Mouse (Mus musculus): Measurements from ENCODE around the gene Rnpep. TPM values are rescaled to one million over a fixed set of nuclear protein-coding genes. Genes with fewer than 3 reads are reported as not detected.
A peak's percentile ranks its signal among the peaks of the same experiment; 100 is the strongest.

Rnpep gene
- polyA plus RNA-seq, 1 experiment from 2014 or later, result 96.0 TPM

DNA sequence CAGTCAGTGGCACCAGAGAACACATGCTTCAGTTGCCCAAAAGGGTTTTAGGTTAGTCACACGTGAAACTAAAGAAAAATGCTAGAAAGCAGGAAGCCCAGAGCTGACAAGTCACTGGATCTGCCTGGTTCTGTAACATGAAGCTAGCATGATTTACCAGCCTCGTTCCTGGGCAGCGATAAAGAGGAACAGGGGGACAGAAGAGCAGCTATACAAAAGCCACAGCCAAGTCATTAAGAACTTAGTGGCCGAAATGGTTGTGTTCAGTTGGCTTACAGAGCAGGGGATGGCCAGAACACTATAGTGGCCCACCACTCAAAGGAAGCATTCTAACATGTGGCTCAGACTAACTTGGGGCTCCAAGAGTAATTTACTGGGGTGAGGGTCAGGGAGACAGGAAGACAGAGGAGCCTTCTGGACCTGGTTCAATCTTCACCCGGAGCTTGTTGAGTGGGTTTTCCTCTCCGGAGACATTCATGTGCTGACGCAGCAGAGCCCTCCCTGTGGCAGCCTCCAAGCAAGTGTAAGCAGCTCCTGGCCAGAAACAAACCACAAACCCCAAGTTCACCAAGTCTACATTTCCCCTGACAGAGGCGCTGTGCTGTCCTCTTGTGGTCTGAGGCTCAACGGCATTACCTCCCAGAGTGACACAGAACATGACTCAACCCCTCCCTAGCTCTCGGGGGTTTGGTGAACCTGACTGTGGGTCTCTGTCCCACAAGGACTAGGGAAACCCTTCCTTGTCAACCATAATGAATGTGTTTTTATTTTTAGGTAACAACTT, 16.0 kb downstream of the Rnpep start:
- ATAC-seq (replicated peaks; ENCODE audit: low FRiP score), result no peak
- 94% methylated on average over 10 of the region's 10 CpGs for WGBS
- Histone ChIP-seq H3K36me3 (ENCODE audit: control insufficient read depth, insufficient read depth, low read length) (peaks cover 9% of the 10 kb centered on the region), H3K27ac (ENCODE audit: low read depth, low read length) (no peak overlapping the region), H3K9me3 (ENCODE audit: control insufficient read depth, low read length) (no peaks in the 10 kb centered on the region), H3K4me1 (replicated peaks; ENCODE audit: control insufficient read depth, insufficient read depth, low read length) (no peaks in the 10 kb centered on the region), H3K4me3 (ENCODE audit: low read depth, low read length) (no peak overlapping the region), H3K27me3 (ENCODE audit: control insufficient read depth, insufficient read depth, low read length) (no peaks in the 10 kb centered on the region), H3K4me2 (ENCODE audit: low read depth, low read length, severe bottlenecking) (no peak overlapping the region), H3K9ac (ENCODE audit: low read length) (no peak overlapping the region)
- DNase-seq (ENCODE audit: low spot score), result no peak

DNA sequence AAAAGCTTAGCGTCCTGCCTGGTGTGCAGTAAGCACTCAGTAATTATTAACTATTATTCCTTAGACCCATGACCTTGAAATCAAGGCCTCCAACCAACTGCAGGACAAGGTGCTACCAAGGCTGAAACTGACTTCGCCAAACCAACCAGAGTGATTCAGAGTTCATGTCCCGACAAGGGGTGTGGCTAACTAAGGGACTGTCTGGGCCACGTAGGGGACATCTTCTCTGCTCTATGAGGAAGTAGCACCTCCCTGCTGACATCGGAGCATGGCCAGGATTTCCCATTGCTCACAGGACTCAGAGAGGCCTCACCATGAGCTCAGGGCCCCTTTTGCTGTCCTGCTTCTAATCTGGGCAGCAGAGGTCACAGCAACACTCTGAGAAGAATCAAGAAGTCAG, 18.1 kb downstream of the Rnpep start:
- H3K4me1 ChIP-seq (replicated peaks; ENCODE audit: control insufficient read depth, insufficient read depth, low read length), result no peaks in the 10 kb centered on the region
- no peak for ATAC-seq (replicated peaks; ENCODE audit: low FRiP score)
- DNase-seq (ENCODE audit: low spot score), result no peak
- H3K4me3 ChIP-seq (ENCODE audit: low read depth, low read length), result no peak overlapping the region
- peaks cover 11% of the 10 kb centered on the region for H3K36me3 ChIP-seq (ENCODE audit: control insufficient read depth, insufficient read depth, low read length)
- no peak overlapping the region for H3K9ac ChIP-seq (ENCODE audit: low read length)
- H3K27ac ChIP-seq (ENCODE audit: low read depth, low read length), result no peak overlapping the region
- H3K9me3 ChIP-seq (ENCODE audit: control insufficient read depth, low read length), result no peaks in the 10 kb centered on the region
- H3K4me2 ChIP-seq (ENCODE audit: low read depth, low read length, severe bottlenecking), result no peak overlapping the region
- H3K27me3 ChIP-seq (ENCODE audit: control insufficient read depth, insufficient read depth, low read length), result no peaks in the 10 kb centered on the region
- 91% methylated on average over 5 of the region's 5 CpGs for WGBS

GRCm38 (mm10) chr1:135263316-135263715, 20.6 kb downstream of the Rnpep start:
- no peak overlapping the region for H3K9ac ChIP-seq (ENCODE audit: low read length)
- H3K4me2 ChIP-seq (ENCODE audit: low read depth, low read length, severe bottlenecking), result no peak overlapping the region
- no peak for DNase-seq (ENCODE audit: low spot score)
- ATAC-seq (replicated peaks; ENCODE audit: low FRiP score), result no peak
- H3K4me1 ChIP-seq (replicated peaks; ENCODE audit: control insufficient read depth, insufficient read depth, low read length), result peaks cover 4% of the 10 kb centered on the region; the same call in 1 of the 2 replicates
- H3K27ac ChIP-seq (ENCODE audit: low read depth, low read length), result no peak overlapping the region
- WGBS, result 88% methylated on average over 9 of the region's 9 CpGs
- no peak overlapping the region for H3K4me3 ChIP-seq (ENCODE audit: low read depth, low read length)
- H3K36me3 ChIP-seq (ENCODE audit: control insufficient read depth, insufficient read depth, low read length), result peaks cover 11% of the 10 kb centered on the region
- no peaks in the 10 kb centered on the region for H3K27me3 ChIP-seq (ENCODE audit: control insufficient read depth, insufficient read depth, low read length)
- no peaks in the 10 kb centered on the region for H3K9me3 ChIP-seq (ENCODE audit: control insufficient read depth, low read length)

DNA sequence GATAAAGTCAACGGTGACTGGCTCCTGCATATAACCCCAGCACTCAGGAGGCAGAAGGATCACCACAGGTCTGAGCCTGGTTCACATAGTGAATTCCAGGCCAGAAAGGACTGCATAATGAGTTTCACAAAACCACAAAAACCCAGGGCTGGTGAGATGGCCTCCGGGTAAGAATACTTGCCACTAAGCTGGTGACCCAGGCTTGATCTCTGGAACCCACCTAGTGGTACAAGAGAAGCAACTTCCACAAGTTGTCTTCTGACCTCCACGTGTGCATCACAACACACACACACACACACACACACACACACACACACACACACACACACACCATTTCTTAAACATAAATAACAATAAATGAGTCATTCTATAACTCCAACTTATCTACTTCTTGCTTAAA, 21.6 kb downstream of the Rnpep start:
- WGBS, result 80% methylated on average over 3 of the region's 3 CpGs
- Histone ChIP-seq H3K4me2 (ENCODE audit: low read depth, low read length, severe bottlenecking) (no peak overlapping the region), H3K27ac (ENCODE audit: low read depth, low read length) (no peak overlapping the region), H3K9ac (ENCODE audit: low read length) (no peak overlapping the region), H3K4me1 (replicated peaks; ENCODE audit: control insufficient read depth, insufficient read depth, low read length) (peaks cover 6% of the 10 kb centered on the region; the same call in 1 of the 2 replicates), H3K27me3 (ENCODE audit: control insufficient read depth, insufficient read depth, low read length) (no peaks in the 10 kb centered on the region), H3K36me3 (ENCODE audit: control insufficient read depth, insufficient read depth, low read length) (peaks cover 11% of the 10 kb centered on the region), H3K9me3 (ENCODE audit: control insufficient read depth, low read length) (no peaks in the 10 kb centered on the region), H3K4me3 (ENCODE audit: low read depth, low read length) (no peak overlapping the region)
- ATAC-seq (replicated peaks; ENCODE audit: low FRiP score), result no peak
- DNase-seq (ENCODE audit: low spot score), result no peak

- no peak for DNase-seq (ENCODE audit: low spot score)
- no peak overlapping the region for H3K27ac ChIP-seq (ENCODE audit: low read depth, low read length)
Measured at GRCm38 (mm10) chr1:135260931-135261330, 23.0 kb downstream of the Rnpep start.

GRCm38 (mm10) chr1:135259128-135259436, 24.8 kb downstream of the Rnpep start:
- Histone ChIP-seq H3K36me3 (ENCODE audit: control insufficient read depth, insufficient read depth, low read length) (peaks cover 5% of the 10 kb centered on the region), H3K9ac (ENCODE audit: low read length) (peak overlapping the region; percentile 14; the same call in 1 of the 2 replicates)

More at GRCm38 (mm10) chr1:135260931-135261330, 23.0 kb downstream of the Rnpep start:
- no peak for ATAC-seq (replicated peaks; ENCODE audit: low FRiP score)
- no peak overlapping the region for H3K4me2 ChIP-seq (ENCODE audit: low read depth, low read length, severe bottlenecking)
- H3K27me3 ChIP-seq (ENCODE audit: control insufficient read depth, insufficient read depth, low read length), result no peaks in the 10 kb centered on the region
- H3K9ac ChIP-seq (ENCODE audit: low read length), result no peak overlapping the region
- H3K9me3 ChIP-seq (ENCODE audit: control insufficient read depth, low read length), result no peaks in the 10 kb centered on the region
- H3K4me3 ChIP-seq (ENCODE audit: low read depth, low read length), result no peak overlapping the region
- WGBS, result 77% methylated on average over 6 of the region's 6 CpGs
- peaks cover 11% of the 10 kb centered on the region for H3K36me3 ChIP-seq (ENCODE audit: control insufficient read depth, insufficient read depth, low read length)
- H3K4me1 ChIP-seq (replicated peaks; ENCODE audit: control insufficient read depth, insufficient read depth, low read length), result peaks cover 6% of the 10 kb centered on the region; the same call in 1 of the 2 replicates

GRCm38 (mm10) chr1:135258380-135259127, 25.3 kb downstream of the Rnpep start, which contains the start of gene Elf3:
TSS of gene Elf3 (minus strand) at chr1:135258568.
- Histone ChIP-seq H3K4me1 (replicated peaks; ENCODE audit: control insufficient read depth, insufficient read depth, low read length) (peaks cover 6% of the 10 kb centered on the region; the same call in 1 of the 2 replicates), H3K9ac (ENCODE audit: low read length) (peak within 1 kb of the TSS; percentile 14), H3K4me2 (ENCODE audit: low read depth, low read length, severe bottlenecking) (peak within 1 kb of the TSS; percentile 45), H3K9me3 (ENCODE audit: control insufficient read depth, low read length) (no peaks in the 10 kb centered on the region), H3K36me3 (ENCODE audit: control insufficient read depth, insufficient read depth, low read length) (peaks cover 4% of the 10 kb centered on the region), H3K27ac (ENCODE audit: low read depth, low read length) (no peak within 1 kb of the TSS), H3K4me3 (ENCODE audit: low read depth, low read length) (peak within 1 kb of the TSS; percentile 16; the same call in 1 of the 2 replicates), H3K27me3 (ENCODE audit: control insufficient read depth, insufficient read depth, low read length) (no peaks in the 10 kb centered on the region)
- WGBS, result 4% methylated on average over 19 of the region's 19 CpGs
- DNase-seq (ENCODE audit: low spot score) (peak; percentile 61), ATAC-seq (replicated peaks; ENCODE audit: low FRiP score) (peak; percentile 68)

More at GRCm38 (mm10) chr1:135259128-135259436, 24.8 kb downstream of the Rnpep start:
- H3K4me2 ChIP-seq (ENCODE audit: low read depth, low read length, severe bottlenecking), result peak overlapping the region; percentile 45; the same call in 1 of the 2 replicates
- H3K9me3 ChIP-seq (ENCODE audit: control insufficient read depth, low read length), result no peaks in the 10 kb centered on the region
- peaks cover 6% of the 10 kb centered on the region; the same call in 1 of the 2 replicates for H3K4me1 ChIP-seq (replicated peaks; ENCODE audit: control insufficient read depth, insufficient read depth, low read length)
- 1% methylated on average over 10 of the region's 10 CpGs for WGBS
- no peak overlapping the region for H3K27ac ChIP-seq (ENCODE audit: low read depth, low read length)
- ATAC-seq (replicated peaks; ENCODE audit: low FRiP score) (peak; percentile 67), DNase-seq (ENCODE audit: low spot score) (peak; percentile 90)
- H3K4me3 ChIP-seq (ENCODE audit: low read depth, low read length), result peak overlapping the region; percentile 16; the same call in 1 of the 2 replicates
- no peaks in the 10 kb centered on the region for H3K27me3 ChIP-seq (ENCODE audit: control insufficient read depth, insufficient read depth, low read length)

- no peak overlapping the region for H3K27ac ChIP-seq (ENCODE audit: low read depth, low read length)
- 79% methylated on average over 6 of the region's 6 CpGs for WGBS
Measured at GRCm38 (mm10) chr1:135256299-135256698, 27.6 kb downstream of the Rnpep start.

More at GRCm38 (mm10) chr1:135256299-135256698, 27.6 kb downstream of the Rnpep start:
- H3K4me2 ChIP-seq (ENCODE audit: low read depth, low read length, severe bottlenecking), result no peak overlapping the region
- no peaks in the 10 kb centered on the region for H3K27me3 ChIP-seq (ENCODE audit: control insufficient read depth, insufficient read depth, low read length)
- ATAC-seq (replicated peaks; ENCODE audit: low FRiP score) (no peak), DNase-seq (ENCODE audit: low spot score) (no peak)
- no peak overlapping the region for H3K9ac ChIP-seq (ENCODE audit: low read length)
- no peak overlapping the region for H3K4me3 ChIP-seq (ENCODE audit: low read depth, low read length)
- peaks cover 8% of the 10 kb centered on the region; the same call in 1 of the 2 replicates for H3K4me1 ChIP-seq (replicated peaks; ENCODE audit: control insufficient read depth, insufficient read depth, low read length)
- no peaks in the 10 kb centered on the region for H3K9me3 ChIP-seq (ENCODE audit: control insufficient read depth, low read length)
- no peaks in the 10 kb centered on the region for H3K36me3 ChIP-seq (ENCODE audit: control insufficient read depth, insufficient read depth, low read length)
